Mouse (Mus musculus) spleen, adult 2 months (tissue): ENCODE results near the gene Oxct2b.

Experiments
- CTCF ChIP-seq: fragments of 200-500 bp; IDR thresholded peaks from 2 replicates; pipeline ENCODE4 v1.5.1; 2011; ENCODE audit warnings: mild to moderate bottlenecking, inconsistent platforms; ENCODE audit not compliant: insufficient read depth, insufficient read length, insufficient replicate concordance; ENCODE audit errors: extremely low read depth
- POLR2A ChIP-seq: fragments of 200-500 bp; IDR thresholded peaks from 2 replicates; pipeline ENCODE4 v1.6.1; 2011; ENCODE audit warnings: low read depth, low read length, inconsistent platforms

- TF ChIP-seq POLR2A = no peak
- no peak for TF ChIP-seq CTCF
Measured at GRCm38 (mm10) chr4:123155840-123156239, 39.8 kb downstream of the Oxct2b start.
